Mouse (Mus musculus) ES-E14 (cell line): ENCODE results near the gene Zdhhc22.

Experiments
- ZC3H11A ChIP-seq: IDR thresholded peaks from 2 replicates; pipeline ENCODE4 v1.6.1; 2012; ENCODE audit warnings: low read depth, mild to moderate bottlenecking, inconsistent platforms, low read length, borderline replicate concordance
- ZNF384 ChIP-seq: IDR thresholded peaks from 2 replicates; pipeline ENCODE4 v1.6.1; 2012; ENCODE audit warnings: low read depth, low read length, inconsistent platforms

- TF ChIP-seq ZNF384 (no peak), ZC3H11A (no peak)
Observed at GRCm38 (mm10) chr12:86947681-86948401, 42.4 kb downstream of the Zdhhc22 start.
